Mouse (Mus musculus): ENCODE data around the gene Tmem248. TPM values are rescaled to one million over a fixed set of nuclear protein-coding genes. Genes with fewer than 3 reads are reported as not detected.

Gene Tmem248
- polyA plus RNA-seq, 1 experiment from 2014 or later: 26.6 TPM

DNA sequence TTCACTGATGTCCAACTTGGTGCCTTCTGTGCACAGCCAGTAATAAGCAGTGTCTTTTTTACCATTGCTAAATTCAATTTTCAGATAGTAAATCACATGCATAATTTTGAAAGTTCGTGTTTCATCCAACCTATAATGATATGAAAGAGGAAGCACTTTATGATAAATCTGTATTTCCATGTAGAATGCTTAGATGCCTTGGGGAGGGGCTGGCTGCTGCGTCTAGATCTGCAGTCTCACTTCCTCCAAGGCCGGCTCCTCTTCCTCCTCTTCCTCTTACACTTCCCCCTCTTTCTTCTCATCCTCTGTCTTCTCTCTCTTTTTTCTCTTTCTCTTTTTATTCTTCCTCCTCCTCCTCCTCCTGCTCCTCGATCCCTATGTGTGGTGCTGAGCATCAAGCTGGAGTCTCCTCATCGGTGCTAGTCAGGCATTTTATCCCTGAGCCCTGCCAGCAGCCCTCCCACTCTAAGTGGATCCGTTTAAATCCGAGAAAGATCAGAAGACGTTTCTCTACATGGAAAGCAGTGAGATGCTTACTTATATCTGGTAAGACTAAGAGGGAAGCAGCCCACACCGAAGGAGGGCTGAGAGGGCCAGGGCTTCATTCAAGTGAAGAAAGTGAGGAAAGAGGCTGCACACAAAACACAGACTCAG, 66.3 kb downstream of the Tmem248 start:
- H3K27me3 ChIP-seq (replicated peaks; ENCODE audit: control insufficient read depth, insufficient read depth, low read length): no peaks in the 10 kb centered on the region
- H3K4me2 ChIP-seq (ENCODE audit: low read length): no peak overlapping the region
- no peak overlapping the region for H3K9ac ChIP-seq (ENCODE audit: low read depth, low read length)
- H3K4me3 ChIP-seq (ENCODE audit: low read length): no peak overlapping the region
- no peak for ATAC-seq
- H3K27ac ChIP-seq (ENCODE audit: low read depth, low read length): no peak overlapping the region
- H3K36me3 ChIP-seq (ENCODE audit: control insufficient read depth, insufficient read depth, low read length): peaks cover 23% of the 10 kb centered on the region
- H3K9me3 ChIP-seq (ENCODE audit: control insufficient read depth, low read length): no peaks in the 10 kb centered on the region
- 97% methylated on average over 9 of the region's 9 CpGs for WGBS
- H3K4me1 ChIP-seq (ENCODE audit: control insufficient read depth, insufficient read depth, low read depth, low read length): no peaks in the 10 kb centered on the region

DNA sequence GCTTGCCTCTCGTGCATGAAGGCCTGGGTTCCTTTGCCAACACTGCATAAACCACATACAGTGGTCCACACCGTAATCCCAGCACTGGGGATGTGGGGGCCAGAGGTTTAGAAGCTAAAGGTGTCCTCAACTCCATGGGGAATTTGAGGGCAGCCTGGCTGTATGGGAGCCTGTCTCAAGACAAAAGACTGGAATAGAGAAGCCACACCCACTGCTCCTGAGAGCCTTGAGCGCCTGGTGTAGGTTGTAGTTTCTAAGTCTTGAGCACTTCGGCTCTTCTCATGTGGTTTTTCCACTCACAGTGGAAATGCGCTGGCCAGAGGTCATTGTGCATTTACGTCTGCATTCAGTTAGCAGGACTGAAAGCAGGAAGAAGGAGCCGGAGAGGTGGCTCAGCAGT, 71.2 kb downstream of the Tmem248 start:
- H3K9ac ChIP-seq (ENCODE audit: low read depth, low read length): no peak overlapping the region
- H3K4me1 ChIP-seq (ENCODE audit: control insufficient read depth, insufficient read depth, low read depth, low read length): no peaks in the 10 kb centered on the region
- no peak overlapping the region for H3K27ac ChIP-seq (ENCODE audit: low read depth, low read length)
- no peaks in the 10 kb centered on the region for H3K27me3 ChIP-seq (replicated peaks; ENCODE audit: control insufficient read depth, insufficient read depth, low read length)
- no peaks in the 10 kb centered on the region for H3K9me3 ChIP-seq (ENCODE audit: control insufficient read depth, low read length)
- no peak overlapping the region for H3K4me2 ChIP-seq (ENCODE audit: low read length)
- peaks cover 17% of the 10 kb centered on the region for H3K36me3 ChIP-seq (ENCODE audit: control insufficient read depth, insufficient read depth, low read length)
- no peak for ATAC-seq
- no peak overlapping the region for H3K4me3 ChIP-seq (ENCODE audit: low read length)
- WGBS: 93% methylated on average over 7 of the region's 7 CpGs

DNA sequence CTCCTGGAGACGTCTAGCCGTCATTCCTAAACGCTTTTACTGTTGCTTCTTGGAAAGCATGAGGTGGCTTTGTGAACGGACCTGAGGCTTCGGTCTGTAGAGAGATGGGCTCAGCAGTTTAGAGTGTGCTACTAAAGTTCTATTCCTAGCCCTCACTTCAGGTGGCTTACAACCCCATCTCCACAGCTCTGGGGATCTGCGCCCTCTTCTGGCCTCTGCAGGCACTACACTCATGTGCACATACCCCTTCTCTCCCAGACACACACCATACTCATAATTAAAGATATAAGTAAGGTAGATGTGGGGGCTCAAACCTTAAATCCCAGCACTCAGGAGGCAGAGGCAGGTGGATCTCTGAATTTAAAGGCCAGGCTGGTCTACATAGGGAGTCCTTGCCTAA, 73.4 kb downstream of the Tmem248 start:
- H3K9ac ChIP-seq (ENCODE audit: low read depth, low read length): no peak overlapping the region
- no peaks in the 10 kb centered on the region for H3K4me1 ChIP-seq (ENCODE audit: control insufficient read depth, insufficient read depth, low read depth, low read length)
- no peak overlapping the region for H3K27ac ChIP-seq (ENCODE audit: low read depth, low read length)
- no peaks in the 10 kb centered on the region for H3K9me3 ChIP-seq (ENCODE audit: control insufficient read depth, low read length)
- ATAC-seq: no peak
- H3K4me3 ChIP-seq (ENCODE audit: low read length): no peak overlapping the region
- H3K36me3 ChIP-seq (ENCODE audit: control insufficient read depth, insufficient read depth, low read length): 0 out of 2 replicates have a peak, but pooled peaks cover 5% of the 10 kb centered on the region
- no peaks in the 10 kb centered on the region for H3K27me3 ChIP-seq (replicated peaks; ENCODE audit: control insufficient read depth, insufficient read depth, low read length)
- no peak overlapping the region for H3K4me2 ChIP-seq (ENCODE audit: low read length)
- 96% methylated on average over 6 of the region's 6 CpGs for WGBS

DNA sequence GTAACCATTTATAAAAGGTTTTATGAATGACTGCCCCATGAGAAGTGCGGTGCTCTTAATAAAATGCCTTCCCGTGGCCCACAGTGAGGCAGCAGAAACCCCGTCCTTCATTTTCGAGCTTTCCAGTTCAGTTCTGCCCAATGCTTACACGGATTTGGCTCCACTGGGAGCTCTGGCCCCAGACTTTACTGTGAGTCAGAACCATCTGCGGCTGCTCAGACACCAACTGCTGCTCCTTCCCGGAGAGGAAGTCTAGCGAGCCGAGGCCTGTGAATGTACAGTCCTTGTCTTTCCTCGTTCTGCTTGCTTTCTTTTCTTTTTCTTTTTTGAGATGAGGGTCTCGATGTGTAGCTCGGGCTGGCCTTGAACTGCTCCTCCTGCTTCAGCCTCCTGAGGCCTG, 73.9 kb downstream of the Tmem248 start:
- 91% methylated on average over 12 of the region's 12 CpGs for WGBS
- Histone ChIP-seq H3K4me1 (ENCODE audit: control insufficient read depth, insufficient read depth, low read depth, low read length) (no peaks in the 10 kb centered on the region), H3K9ac (ENCODE audit: low read depth, low read length) (no peak overlapping the region), H3K27me3 (replicated peaks; ENCODE audit: control insufficient read depth, insufficient read depth, low read length) (no peaks in the 10 kb centered on the region), H3K9me3 (ENCODE audit: control insufficient read depth, low read length) (no peaks in the 10 kb centered on the region), H3K36me3 (ENCODE audit: control insufficient read depth, insufficient read depth, low read length) (0 out of 2 replicates have a peak, but pooled peaks cover 5% of the 10 kb centered on the region), H3K27ac (ENCODE audit: low read depth, low read length) (no peak overlapping the region), H3K4me3 (ENCODE audit: low read length) (no peak overlapping the region), H3K4me2 (ENCODE audit: low read length) (no peak overlapping the region)
- ATAC-seq: no peak

DNA sequence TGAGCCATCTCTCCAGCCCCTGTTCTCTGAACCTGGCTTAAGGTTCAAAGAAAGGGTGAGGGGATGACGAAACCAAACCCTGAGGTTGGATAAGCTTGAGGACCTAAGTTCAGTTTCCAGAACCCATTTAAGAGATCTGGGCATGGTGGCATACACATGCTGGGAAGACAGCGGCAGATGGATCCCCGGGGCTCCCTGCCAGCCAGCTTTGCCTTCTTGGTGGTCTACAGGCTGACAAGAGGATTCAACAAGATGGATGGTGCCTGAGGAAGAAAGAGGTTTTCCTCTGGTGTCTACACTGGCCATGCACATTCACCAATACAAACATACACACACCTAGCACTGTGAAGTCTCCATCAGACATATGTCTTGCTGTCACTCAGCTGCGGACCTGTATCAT, 76.1 kb downstream of the Tmem248 start:
- Histone ChIP-seq H3K4me1 (ENCODE audit: control insufficient read depth, insufficient read depth, low read depth, low read length) (no peaks in the 10 kb centered on the region), H3K27me3 (replicated peaks; ENCODE audit: control insufficient read depth, insufficient read depth, low read length) (no peaks in the 10 kb centered on the region), H3K4me2 (ENCODE audit: low read length) (no peak overlapping the region), H3K36me3 (ENCODE audit: control insufficient read depth, insufficient read depth, low read length) (peaks cover 9% of the 10 kb centered on the region; the same call in 1 of the 2 replicates), H3K27ac (ENCODE audit: low read depth, low read length) (no peak overlapping the region), H3K9me3 (ENCODE audit: control insufficient read depth, low read length) (no peaks in the 10 kb centered on the region), H3K9ac (ENCODE audit: low read depth, low read length) (no peak overlapping the region), H3K4me3 (ENCODE audit: low read length) (no peak overlapping the region)
- 74% methylated on average over 4 of the region's 4 CpGs for WGBS
- no peak for ATAC-seq

Other genes starting within 250 kb of the Tmem248 start
- 35.8 and 37.3 TPM in 2 replicates for gene Gusb, start 214.0 kb upstream of the Tmem248 start, polyA plus RNA-seq (2015; fragmentation: Nextera tagmentation; extraction: Ambion mirVana)
- 39.3 and 49.5 TPM in 2 replicates for gene Asl, start 187.8 kb upstream of the Tmem248 start, polyA plus RNA-seq (2015; fragmentation: Nextera tagmentation; extraction: Ambion mirVana)
- gene Crcp, start 187.8 kb upstream of the Tmem248 start, polyA plus RNA-seq (2015; fragmentation: Nextera tagmentation; extraction: Ambion mirVana): 78.0 and 92.1 TPM in 2 replicates
- gene Tpst1, start 143.8 kb upstream of the Tmem248 start, polyA plus RNA-seq (2015; fragmentation: Nextera tagmentation; extraction: Ambion mirVana): 58.3 and 59.2 TPM in 2 replicates
- 18.9 and 19.5 TPM in 2 replicates for gene Kctd7, start 72.2 kb upstream of the Tmem248 start, polyA plus RNA-seq (2015; fragmentation: Nextera tagmentation; extraction: Ambion mirVana)
- 40.0 and 41.7 TPM in 2 replicates for gene Rabgef1, start 45.3 kb upstream of the Tmem248 start, polyA plus RNA-seq (2015; fragmentation: Nextera tagmentation; extraction: Ambion mirVana)
- 56.1 and 64.4 TPM in 2 replicates for gene Sbds, start 38.4 kb downstream of the Tmem248 start, polyA plus RNA-seq (2015; fragmentation: Nextera tagmentation; extraction: Ambion mirVana)
- 22.0 and 23.5 TPM in 2 replicates for gene Tyw1, start 38.5 kb downstream of the Tmem248 start, polyA plus RNA-seq (2015; fragmentation: Nextera tagmentation; extraction: Ambion mirVana)
- 40.4 and 49.3 TPM in 2 replicates for gene Caln1, start 152.4 kb downstream of the Tmem248 start, polyA plus RNA-seq (2015; fragmentation: Nextera tagmentation; extraction: Ambion mirVana)
- 0.69 TPM in 1 of 2 replicates, not detected in the other for gene A330070K13Rik, start 167.6 kb downstream of the Tmem248 start, polyA plus RNA-seq (2015; fragmentation: Nextera tagmentation; extraction: Ambion mirVana)

All from hindbrain, embryonic 16.5 days (tissue).